Mouse (Mus musculus) lung, embryonic 14.5 days (tissue): ENCODE results near the gene Rac3. TPM values are rescaled to one million over a fixed set of nuclear protein-coding genes. Genes with fewer than 3 reads are reported as not detected.

ENCODE experiments used
- ATAC-seq: fragments of 200-750 bp; cut with Nextera tagmentation; 2 replicates; pipeline ENCODE4 v1.8.0; 2017; ENCODE audit warnings: mild to moderate bottlenecking, moderate TSS enrichment, moderate library complexity; ENCODE audit not compliant: insufficient read depth
- DNase-seq: peaks from one replicate; pipeline ENCODE4 v3.0.0-alpha.2; 2015
- H3K27ac ChIP-seq: fragments of 300-500 bp; sonication (generic); 2 replicates; pipeline ENCODE4 v1.5.1; 2014; ENCODE audit warnings: low read depth, mild to moderate bottlenecking, moderate library complexity
- H3K27me3 ChIP-seq: fragments of 300-500 bp; sonication (generic); 2 replicates; pipeline ENCODE4 v1.6.1; 2014; ENCODE audit warnings: low read length, control low read depth; ENCODE audit not compliant: insufficient read depth
- H3K36me3 ChIP-seq: fragments of 300-500 bp; sonication (generic); 2 replicates; pipeline ENCODE4 v1.6.1; 2014; ENCODE audit warnings: control low read depth; ENCODE audit not compliant: insufficient read depth
- H3K4me1 ChIP-seq: fragments of 300-500 bp; sonication (generic); 2 replicates; pipeline ENCODE4 v1.6.1; 2014; ENCODE audit warnings: antibody characterized with exemption, control low read depth; ENCODE audit not compliant: insufficient read depth
- H3K4me2 ChIP-seq: fragments of 300-500 bp; sonication (generic); 2 replicates; pipeline ENCODE4 v1.6.1; 2014; ENCODE audit warnings: mild to moderate bottlenecking
- H3K4me3 ChIP-seq: fragments of 300-500 bp; sonication (generic); 2 replicates; pipeline ENCODE4 v1.5.1; 2014; ENCODE audit warnings: low read depth, low read length
- H3K9ac ChIP-seq: fragments of 300-500 bp; sonication (generic); 2 replicates; pipeline ENCODE4 v1.6.1; 2014
- H3K9me3 ChIP-seq: fragments of 300-500 bp; sonication (generic); 2 replicates; pipeline ENCODE4 v1.6.1; 2016; ENCODE audit warnings: low read depth, low read length, control low read depth
- CTCF ChIP-seq: IDR thresholded peaks from 2 replicates; pipeline ENCODE4 v1.5.1; 2016; ENCODE audit warnings: antibody characterized with exemption, low read depth
- WGBS: fragments of 180-500 bp; shearing (Covaris S2); extraction: QIAGEN DNeasy Blood & Tissue Kit; methylation state at CpG from one replicate; pipeline ENCODE4 v1.1.7; 2014; 5-methylcytosine and 5-hydroxymethylcytosine counted together
- polyA plus RNA-seq: library from polyadenylated mRNA; unstranded; fragments of >200 nt; fragmentation: Nextera tagmentation; extraction: Ambion mirVana; gene quantifications from 2 replicates; pipeline ENCODE4 v1.2.1, GENCODE M21; 2014

Rac3 gene
- polyA plus RNA-seq, 1 experiment from 2014 or later: 10.3 TPM

DNA sequence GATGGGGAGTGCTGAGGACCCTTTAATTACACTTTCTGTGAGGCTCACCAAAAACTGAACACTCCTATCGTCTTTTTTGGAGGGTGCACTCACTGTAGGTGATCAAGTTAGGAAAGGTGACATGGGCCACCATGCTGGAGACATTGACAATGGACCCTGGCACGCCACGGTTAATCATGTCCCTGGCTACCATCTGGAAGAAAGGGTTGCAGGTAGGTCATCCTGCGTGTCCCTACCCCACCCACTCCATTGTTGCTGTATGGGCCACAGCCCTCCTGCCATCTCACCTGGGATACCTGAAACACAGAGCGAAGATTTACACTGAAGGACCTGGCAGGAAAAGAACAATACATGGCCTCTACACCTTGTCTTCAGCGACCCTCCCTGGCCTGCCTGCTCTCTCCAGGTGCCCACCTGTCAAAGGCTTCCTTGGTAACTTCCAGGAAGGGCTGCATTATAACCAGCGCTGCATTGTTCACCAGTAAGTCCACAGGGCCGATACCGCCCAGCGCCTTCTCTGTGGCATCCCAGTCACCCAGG lies 9.1 kb downstream of the Rac3 start:
- WGBS: 86% methylated on average over 10 of the region's 10 CpGs

GRCm38 (mm10) chr11:120731395-120731794 lies 10.1 kb downstream of the Rac3 start:
- H3K36me3 ChIP-seq: no peaks in the 10 kb centered on the region
- no peak for TF ChIP-seq CTCF
- H3K4me2 ChIP-seq: no peak overlapping the region
- H3K27me3 ChIP-seq: no peaks in the 10 kb centered on the region
- WGBS: 83% methylated on average over 1 of the region's 1 CpGs
- H3K9ac ChIP-seq: no peak overlapping the region
- H3K4me3 ChIP-seq: no peak overlapping the region
- no peak for DNase-seq
- H3K9me3 ChIP-seq: no peaks in the 10 kb centered on the region
- no peak for ATAC-seq
- no peak overlapping the region for H3K27ac ChIP-seq
- H3K4me1 ChIP-seq: 0 out of 2 replicates have a peak, but pooled peaks cover under 1% of the 10 kb centered on the region

More for the DNA sequence above, 9.1 kb downstream of the Rac3 start:
- no peaks in the 10 kb centered on the region for H3K9me3 ChIP-seq
- H3K36me3 ChIP-seq: no peaks in the 10 kb centered on the region
- no peak overlapping the region for H3K4me3 ChIP-seq
- H3K27ac ChIP-seq: no peak overlapping the region
- 0 out of 2 replicates have a peak, but pooled peaks cover 2% of the 10 kb centered on the region for H3K4me1 ChIP-seq
- no peak for TF ChIP-seq CTCF
- no peak for ATAC-seq
- DNase-seq: no peak
- H3K27me3 ChIP-seq: no peaks in the 10 kb centered on the region
- H3K9ac ChIP-seq: no peak overlapping the region
- no peak overlapping the region for H3K4me2 ChIP-seq

DNA sequence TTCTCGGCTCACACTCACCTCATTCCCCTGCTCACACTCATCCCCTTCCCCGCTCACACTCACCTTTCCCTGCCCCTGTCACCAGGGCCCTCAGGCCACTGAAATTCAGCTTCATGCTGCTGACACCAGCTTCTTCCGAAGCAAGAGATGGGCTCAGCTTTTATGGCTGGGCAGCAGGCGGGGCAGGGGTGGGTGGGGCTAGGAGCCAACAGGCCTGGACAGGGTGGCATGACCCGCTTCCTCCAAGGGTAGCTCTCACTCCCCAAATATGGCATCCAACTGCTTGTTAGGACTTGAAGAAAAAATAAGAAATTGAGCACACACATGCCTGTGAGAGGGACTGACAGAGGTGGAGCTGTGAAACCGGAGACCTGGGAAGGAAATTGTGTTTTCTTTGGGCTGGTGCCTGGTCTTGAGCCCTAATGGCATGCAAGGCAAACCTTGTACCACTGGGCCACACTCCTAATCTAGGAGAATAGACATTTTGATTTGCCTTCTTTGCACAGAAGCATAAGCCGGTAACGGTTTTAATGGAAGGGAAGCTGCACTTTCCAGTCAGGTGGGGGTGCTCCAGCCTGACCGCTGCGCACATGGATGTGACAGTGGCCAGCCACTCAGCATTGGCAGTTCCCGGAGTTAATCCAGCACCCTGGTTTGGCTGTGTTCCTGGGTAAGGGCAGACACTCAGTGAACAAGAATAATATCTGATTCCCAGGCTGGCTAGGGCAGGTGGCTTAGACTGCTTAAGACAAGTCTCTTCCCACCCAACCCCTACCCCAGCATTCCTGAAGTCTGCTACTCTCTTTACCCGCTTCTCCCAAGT lies 10.8 kb downstream of the Rac3 start, which contains the start of gene Cbr2:
Gene Cbr2, minus strand, starts transcription at position 257 of the 823 bp plus-strand sequence.
- H3K4me1 ChIP-seq: no peaks in the 10 kb centered on the region
- H3K4me2 ChIP-seq: no peak within 1 kb of the TSS
- ATAC-seq: no peak
- H3K36me3 ChIP-seq: no peaks in the 10 kb centered on the region
- H3K27me3 ChIP-seq: no peaks in the 10 kb centered on the region
- H3K9ac ChIP-seq: no peak within 1 kb of the TSS
- no peaks in the 10 kb centered on the region for H3K9me3 ChIP-seq
- H3K4me3 ChIP-seq: no peak within 1 kb of the TSS
- DNase-seq: peak; percentile 38
- 70% methylated on average over 12 of the region's 12 CpGs for WGBS
- no peak within 1 kb of the TSS for H3K27ac ChIP-seq
- TF ChIP-seq CTCF: no peak

DNA sequence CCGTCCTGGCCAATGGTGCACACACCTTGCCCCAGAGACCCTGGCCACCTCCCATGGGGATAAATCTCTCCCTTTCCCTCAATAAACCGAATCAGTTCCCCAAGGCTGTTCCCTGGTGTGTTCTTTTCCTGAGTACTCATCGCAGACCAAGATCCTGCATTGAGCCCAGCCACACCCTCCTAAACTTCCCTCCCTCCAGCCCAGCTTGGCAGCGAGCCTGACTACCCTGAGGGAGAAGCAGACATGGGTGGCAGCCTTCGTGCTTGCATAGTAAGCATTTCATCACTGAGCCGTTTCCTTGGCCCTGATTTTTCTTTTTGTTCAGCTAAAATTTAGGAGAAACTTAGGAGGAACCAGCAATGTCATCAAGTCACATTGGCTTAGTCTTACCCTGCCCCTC lies 12.3 kb downstream of the Rac3 start:
- Histone ChIP-seq H3K27ac (no peak overlapping the region), H3K27me3 (no peaks in the 10 kb centered on the region), H3K9ac (no peak overlapping the region), H3K9me3 (no peaks in the 10 kb centered on the region), H3K4me1 (no peaks in the 10 kb centered on the region), H3K4me2 (no peak overlapping the region), H3K4me3 (no peak overlapping the region), H3K36me3 (no peaks in the 10 kb centered on the region)
- ATAC-seq (no peak), DNase-seq (peak; percentile 65)
- 53% methylated on average over 6 of the region's 6 CpGs for WGBS
- TF ChIP-seq CTCF: no peak

DNA sequence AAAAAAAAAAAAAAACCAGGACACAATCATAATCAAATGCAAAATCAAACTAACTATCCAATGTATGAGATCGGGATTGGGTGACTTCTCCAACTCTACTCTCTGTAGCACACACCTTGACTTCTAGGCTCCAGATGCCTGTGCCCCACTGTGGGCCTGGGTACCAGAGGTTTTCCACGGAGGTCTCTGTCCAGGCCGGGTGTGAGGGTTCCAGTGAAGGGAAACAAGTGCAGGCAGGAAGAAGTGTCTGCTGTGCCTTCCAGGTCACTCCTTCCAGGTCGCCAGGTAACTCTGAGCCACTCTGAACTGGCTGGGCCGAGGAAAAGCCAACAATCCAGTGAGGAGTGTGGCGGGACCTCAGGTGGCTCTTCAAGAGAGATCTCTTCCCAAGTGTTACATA lies 15.2 kb downstream of the Rac3 start:
- Histone ChIP-seq H3K4me3 (no peak overlapping the region), H3K4me1 (no peaks in the 10 kb centered on the region), H3K9ac (no peak overlapping the region), H3K9me3 (no peaks in the 10 kb centered on the region), H3K27me3 (no peaks in the 10 kb centered on the region), H3K36me3 (no peaks in the 10 kb centered on the region), H3K27ac (no peak overlapping the region), H3K4me2 (no peak overlapping the region)
- no peak for TF ChIP-seq CTCF
- WGBS: 62% methylated on average over 6 of the region's 6 CpGs
- DNase-seq (no peak), ATAC-seq (no peak)

DNA sequence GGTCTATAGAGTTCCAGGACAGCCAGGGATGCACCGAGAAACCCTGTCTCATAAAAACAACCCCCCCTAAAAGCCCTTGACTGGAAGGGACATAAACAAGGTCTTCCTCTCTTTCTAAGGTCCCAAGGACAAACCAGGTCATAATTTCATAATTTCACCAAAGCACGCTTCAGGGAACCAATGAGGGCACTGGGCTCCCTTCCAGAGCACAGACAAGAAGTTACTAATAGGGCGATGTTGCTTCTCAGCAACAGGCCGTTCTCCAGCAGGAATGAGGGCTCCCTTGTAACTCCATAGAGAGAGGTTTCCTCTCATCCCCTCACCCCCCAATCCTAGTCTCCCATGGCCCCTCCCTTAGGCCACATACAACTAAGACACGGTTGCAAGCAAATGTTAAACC lies 19.7 kb downstream of the Rac3 start:
- Histone ChIP-seq H3K4me1 (no peaks in the 10 kb centered on the region), H3K27ac (no peak overlapping the region), H3K27me3 (no peaks in the 10 kb centered on the region), H3K36me3 (no peaks in the 10 kb centered on the region), H3K4me2 (no peak overlapping the region), H3K9ac (no peak overlapping the region), H3K4me3 (no peak overlapping the region), H3K9me3 (no peaks in the 10 kb centered on the region)
- WGBS: 83% methylated on average over 5 of the region's 5 CpGs
- no peak for TF ChIP-seq CTCF
- ATAC-seq: no peak
- no peak for DNase-seq

DNA sequence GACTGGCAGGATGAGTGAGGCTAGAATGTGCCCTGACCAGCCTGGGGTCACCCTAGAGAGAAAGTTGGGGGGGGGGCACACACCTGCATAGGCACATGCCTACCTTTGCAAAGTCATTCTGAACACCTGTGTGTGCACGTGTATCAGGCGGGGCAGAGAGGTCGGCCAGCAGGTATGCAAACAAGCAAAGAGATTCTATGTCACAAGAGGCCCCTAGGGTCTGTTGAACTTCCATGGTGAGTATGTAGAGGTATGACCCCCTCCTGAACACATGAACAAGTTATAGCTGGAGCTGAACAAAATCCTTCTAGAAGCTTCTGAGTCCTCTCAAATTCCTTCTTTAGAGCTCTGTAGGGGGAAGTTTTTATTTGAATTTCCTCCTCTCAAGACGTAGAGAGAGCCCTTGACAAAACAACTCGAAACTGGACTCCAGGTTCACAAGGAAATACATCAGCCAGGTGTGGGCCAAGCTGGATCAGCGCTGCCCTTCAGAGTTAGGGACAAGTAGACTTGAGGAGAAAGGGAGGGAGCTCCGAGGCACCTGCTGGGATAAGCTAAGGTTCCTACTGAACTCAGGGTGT lies 22.9 kb downstream of the Rac3 start:
- H3K36me3 ChIP-seq: no peaks in the 10 kb centered on the region
- 56% methylated on average over 7 of the region's 7 CpGs for WGBS
- H3K4me3 ChIP-seq: no peak overlapping the region
- peak overlapping the region; percentile 80 for H3K27ac ChIP-seq
- no peak overlapping the region for H3K9ac ChIP-seq
- H3K4me1 ChIP-seq: no peaks in the 10 kb centered on the region
- no peaks in the 10 kb centered on the region for H3K27me3 ChIP-seq
- DNase-seq: peak; percentile 72
- H3K4me2 ChIP-seq: no peak overlapping the region
- peak; percentile 84 for ATAC-seq
- no peak for TF ChIP-seq CTCF
- H3K9me3 ChIP-seq: no peaks in the 10 kb centered on the region
